Mouse (Mus musculus): Measurements from ENCODE around the gene Qk.

- TF ChIP-seq CTCF (conservative IDR thresholded peaks at IDR 0.05; ENCODE audit: low read length) (no peak), NANOG (IDR thresholded peaks at IDR 0.05; ENCODE audit: borderline replicate concordance, low read length) (no peak), POU5F1 (IDR thresholded peaks at IDR 0.05; ENCODE audit: borderline replicate concordance, low read length) (no peak)
Measured at GRCm38 (mm10) chr17:10363151-10363550, 43.5 kb upstream of the Qk start.

All from E14TG2a.4 (cell line).